Mouse (Mus musculus): ENCODE results near the gene Oxct2a. TPM values are rescaled to one million over a fixed set of nuclear protein-coding genes. Genes with fewer than 3 reads are reported as not detected.

Oxct2a gene
- total and polyA plus RNA-seq, 3 experiments, result 0.04 TPM; not detected in 2

- peak; percentile 82 for DNase-seq (ENCODE audit: low read depth, low spot score)
- no peaks in the 10 kb centered on the region for H3K9me3 ChIP-seq (replicated peaks; ENCODE audit: insufficient read depth, low read length)
- H3K4me3 ChIP-seq (ENCODE audit: control insufficient read depth in 1 of 2, insufficient read depth in 1 of 2, low read depth in 2 of 2, low read length in 2 of 2), result peak within 1 kb of the TSS; percentile 68 to 76
- no peak within 1 kb of the TSS for H3K27ac ChIP-seq (ENCODE audit: control insufficient read depth, low read depth, low read length)
- no peaks in the 10 kb centered on the region for H3K4me1 ChIP-seq (ENCODE audit: control insufficient read depth in 1 of 2, insufficient read depth in 2 of 2, low read length in 2 of 2)
- TF ChIP-seq ZC3H11A (IDR thresholded peaks at IDR 0.05; ENCODE audit: low read depth, low read length) (no peak), HCFC1 (IDR thresholded peaks at IDR 0.05; ENCODE audit: low read depth, low read length) (0 out of 2 replicates have a peak, but pooled peaks have one; percentile 49), NELFE (IDR thresholded peaks at IDR 0.05; ENCODE audit: low read depth, low read length) (peak; percentile 41; the same call in 1 of the 2 replicates), ETS1 (IDR thresholded peaks at IDR 0.05; ENCODE audit: low read depth, low read length) (no peak), ZMIZ1 (IDR thresholded peaks at IDR 0.05; ENCODE audit: low read depth, low read length) (no peak; the same call in 1 of the 2 replicates), SIN3A (IDR thresholded peaks at IDR 0.05; ENCODE audit: low read length) (0 out of 2 replicates have a peak, but pooled peaks have one; percentile 32), MAZ (IDR thresholded peaks at IDR 0.05; ENCODE audit: low read depth, low read length) (peak; percentile 55; the same call in 1 of the 2 replicates), POLR2A (IDR thresholded peaks at IDR 0.05; ENCODE audit: control insufficient read depth in 1 of 2, insufficient read depth in 1 of 2, low read depth in 1 of 2, low read length in 2 of 2, poor library complexity in 1 of 2) (peak in 1 of 2 experiments; percentile 53; a peak in 1 of 4 replicates)
- no peaks in the 10 kb centered on the region for H3K36me3 ChIP-seq (ENCODE audit: control insufficient read depth in 1 of 2, insufficient read depth in 2 of 2, low read length in 2 of 2)
- H3K79me2 ChIP-seq (ENCODE audit: control insufficient read depth, insufficient read depth, low read length, poor library complexity), result no peaks in the 10 kb centered on the region
- H3K9ac ChIP-seq (ENCODE audit: control insufficient read depth, low read depth, low read length, poor library complexity, severe bottlenecking), result peak within 1 kb of the TSS; percentile 67
- no peaks in the 10 kb centered on the region for H3K27me3 ChIP-seq (ENCODE audit: control insufficient read depth in 1 of 2, insufficient read depth in 2 of 2, low read length in 2 of 2)
These were observed 19.4 kb upstream of the Oxct2a start, which contains the start of gene Bmp8a for GRCm38 (mm10) chr4:123342642-123343470. Gene Bmp8a, minus strand, starts transcription at chr4:123343252.

GRCm38 (mm10) chr4:123342091-123342641 is 18.7 kb upstream of the Oxct2a start:
- H3K9me3 ChIP-seq (replicated peaks; ENCODE audit: insufficient read depth, low read length), result no peaks in the 10 kb centered on the region
- H3K79me2 ChIP-seq (ENCODE audit: control insufficient read depth, insufficient read depth, low read length, poor library complexity), result no peaks in the 10 kb centered on the region
- H3K4me3 ChIP-seq (ENCODE audit: control insufficient read depth in 1 of 2, insufficient read depth in 1 of 2, low read depth in 2 of 2, low read length in 2 of 2), result peak overlapping the region; percentile 68 to 76
- H3K36me3 ChIP-seq (ENCODE audit: control insufficient read depth in 1 of 2, insufficient read depth in 2 of 2, low read length in 2 of 2), result no peaks in the 10 kb centered on the region
- no peaks in the 10 kb centered on the region for H3K4me1 ChIP-seq (ENCODE audit: control insufficient read depth in 1 of 2, insufficient read depth in 2 of 2, low read length in 2 of 2)
- H3K27ac ChIP-seq (ENCODE audit: control insufficient read depth, low read depth, low read length), result no peak overlapping the region
- DNase-seq (ENCODE audit: low read depth, low spot score), result no peak
- no peaks in the 10 kb centered on the region for H3K27me3 ChIP-seq (ENCODE audit: control insufficient read depth in 1 of 2, insufficient read depth in 2 of 2, low read length in 2 of 2)
- peak overlapping the region; percentile 41; the same call in 1 of the 2 replicates for H3K9ac ChIP-seq (ENCODE audit: control insufficient read depth, low read depth, low read length, poor library complexity, severe bottlenecking)
- TF ChIP-seq RCOR1 (IDR thresholded peaks at IDR 0.05; ENCODE audit: low read depth, low read length) (no peak), TBP (IDR thresholded peaks at IDR 0.05; ENCODE audit: low read depth, low read length) (no peak), HCFC1 (IDR thresholded peaks at IDR 0.05; ENCODE audit: low read depth, low read length) (no peak), EP300 (IDR thresholded peaks at IDR 0.05; ENCODE audit: low read depth in 1 of 2, low read length in 2 of 2) (no peak), GABPA (IDR thresholded peaks at IDR 0.05; ENCODE audit: low read depth, low read length) (no peak), KAT2A (conservative IDR thresholded peaks at IDR 0.05; ENCODE audit: low read depth, low read length) (no peak), UBTF (IDR thresholded peaks at IDR 0.05; ENCODE audit: borderline replicate concordance, insufficient read depth, low read depth, low read length) (no peak)
